Mouse (Mus musculus) MEL (cell line): Measurements from ENCODE around the gene Lancl3. TPM values are rescaled to one million over a fixed set of nuclear protein-coding genes. Genes with fewer than 3 reads are reported as not detected.

Experiments used
- DNase-seq: peaks from one replicate; pipeline ENCODE4 v3.0.0; 2011; ENCODE audit warnings: low read depth, low spot score
- H3K27ac ChIP-seq: 2 replicates; pipeline ENCODE4 v1.5.1; 2012; ENCODE audit warnings: low read depth, mild to moderate bottlenecking, control low read depth, low read length, moderate library complexity; ENCODE audit not compliant: control insufficient read depth
- H3K27me3 ChIP-seq, 2 experiments: fragments of 150-350 bp in 1 of 2; sonication (generic) in 1 of 2; 2 replicates each; pipeline ENCODE4 v1.6.1; 2012; ENCODE audit warnings: low read length in 2 of 2, mild to moderate bottlenecking in 2 of 2, improper control_type of control experiment in 1 of 2, moderate library complexity in 1 of 2; ENCODE audit not compliant: insufficient read depth in 2 of 2, control insufficient read depth in 1 of 2
- H3K36me3 ChIP-seq, 2 experiments: 2 replicates each; pipeline ENCODE4 v1.6.1; 2012 to 2014; ENCODE audit warnings: low read length in 2 of 2, improper control_type of control experiment in 1 of 2, inconsistent platforms in 1 of 2, mild to moderate bottlenecking in 1 of 2; ENCODE audit not compliant: insufficient read depth in 2 of 2, control insufficient read depth in 1 of 2
- H3K4me1 ChIP-seq, 2 experiments: fragments of 150-350 bp in 1 of 2; sonication (generic) in 1 of 2; 2 replicates each; pipeline ENCODE4 v1.6.1; 2012; ENCODE audit warnings: low read length in 2 of 2, improper control_type of control experiment in 1 of 2, mild to moderate bottlenecking in 1 of 2; ENCODE audit not compliant: insufficient read depth in 2 of 2, control insufficient read depth in 1 of 2
- H3K4me3 ChIP-seq, 2 experiments: fragments of 150-350 bp in 1 of 2; sonication (generic) in 1 of 2; 2 replicates each; pipeline ENCODE4 v1.5.1; 2012; ENCODE audit warnings: low read depth in 2 of 2, low read length in 2 of 2, mild to moderate bottlenecking in 2 of 2, moderate library complexity in 2 of 2, control low read depth in 1 of 2, improper control_type of control experiment in 1 of 2; ENCODE audit not compliant: control insufficient read depth in 1 of 2, insufficient read depth in 1 of 2
- H3K79me2 ChIP-seq: 2 replicates; pipeline ENCODE4 v1.6.1; 2012; ENCODE audit warnings: mild to moderate bottlenecking, low read length, moderate library complexity; ENCODE audit not compliant: control insufficient read depth, poor library complexity, insufficient read depth
- H3K9ac ChIP-seq: 2 replicates; pipeline ENCODE4 v1.6.1; 2012; ENCODE audit warnings: low read depth, mild to moderate bottlenecking, control low read depth, low read length, moderate library complexity; ENCODE audit not compliant: control insufficient read depth, poor library complexity, severe bottlenecking
- H3K9me3 ChIP-seq: fragments of 150-350 bp; sonication (generic); replicated peaks from 2 replicates; pipeline ENCODE4 v1.6.1; 2012; ENCODE audit warnings: mild to moderate bottlenecking, low read length, improper control_type of control experiment, moderate library complexity; ENCODE audit not compliant: insufficient read depth
- BHLHE40 ChIP-seq: IDR thresholded peaks from 2 replicates; pipeline ENCODE4 v1.6.1; 2012; ENCODE audit warnings: low read depth, mild to moderate bottlenecking, inconsistent platforms, low read length, improper control_type of control experiment, borderline replicate concordance
- CTCF ChIP-seq, 3 experiments: IDR thresholded peaks in 2 of 3; conservative IDR thresholded peaks in 1 of 3; 2 replicates each; pipeline ENCODE4 v1.5.1; 2011 to 2012; ENCODE audit warnings: low read length in 3 of 3, low read depth in 2 of 3, mild to moderate bottlenecking in 2 of 3, improper control_type of control experiment in 1 of 3, inconsistent platforms in 1 of 3, mixed read lengths in 1 of 3, moderate library complexity in 1 of 3; ENCODE audit not compliant: control insufficient read depth in 1 of 3, insufficient read depth in 1 of 3, poor library complexity in 1 of 3, severe bottlenecking in 1 of 3
- HCFC1 ChIP-seq: IDR thresholded peaks from 2 replicates; pipeline ENCODE4 v1.6.1; 2012; ENCODE audit warnings: low read depth, mild to moderate bottlenecking, inconsistent platforms, low read length, improper control_type of control experiment, moderate library complexity
- MXI1 ChIP-seq: IDR thresholded peaks from 2 replicates; pipeline ENCODE4 v1.6.1; 2011; ENCODE audit warnings: mild to moderate bottlenecking, low read depth, low read length, improper control_type of control experiment
- MYC ChIP-seq: IDR thresholded peaks from 2 replicates; pipeline ENCODE4 v1.6.1; 2011; ENCODE audit warnings: low read depth, mild to moderate bottlenecking, low read length, improper control_type of control experiment, moderate library complexity
- NELFE ChIP-seq: IDR thresholded peaks from 2 replicates; pipeline ENCODE4 v1.6.1; 2011; ENCODE audit warnings: low read depth, low read length, improper control_type of control experiment
- POLR2A ChIP-seq, 2 experiments: IDR thresholded peaks; 2 replicates each; pipeline ENCODE4 v1.6.1; 2011 to 2012; ENCODE audit warnings: low read length in 2 of 2, mild to moderate bottlenecking in 2 of 2, control low read depth in 1 of 2, improper control_type of control experiment in 1 of 2, low read depth in 1 of 2, moderate library complexity in 1 of 2; ENCODE audit not compliant: control insufficient read depth in 1 of 2, insufficient read depth in 1 of 2, poor library complexity in 1 of 2
- POLR2AphosphoS2 ChIP-seq: IDR thresholded peaks from 2 replicates; pipeline ENCODE4 v1.6.1; 2011; ENCODE audit warnings: low read length, improper control_type of control experiment
- POLR2AphosphoS5 ChIP-seq: IDR thresholded peaks from 2 replicates; pipeline ENCODE4 v1.6.1; 2012; ENCODE audit warnings: low read depth, borderline replicate concordance, mild to moderate bottlenecking, inconsistent platforms, low read length, moderate library complexity, mixed read lengths
- RAD21 ChIP-seq: IDR thresholded peaks from 2 replicates; pipeline ENCODE4 v1.6.1; 2011; ENCODE audit warnings: mild to moderate bottlenecking, low read depth, low read length, improper control_type of control experiment
- SIN3A ChIP-seq: IDR thresholded peaks from 2 replicates; pipeline ENCODE4 v1.6.1; 2012; ENCODE audit warnings: low read length, improper control_type of control experiment, inconsistent platforms
- SMC3 ChIP-seq: IDR thresholded peaks from 2 replicates; pipeline ENCODE4 v1.6.1; 2011; ENCODE audit warnings: low read depth, low read length, improper control_type of control experiment
- TBP ChIP-seq: IDR thresholded peaks from 2 replicates; pipeline ENCODE4 v1.8.0; 2011; ENCODE audit warnings: low read depth, low read length, improper control_type of control experiment
- TCF12 ChIP-seq: IDR thresholded peaks from 2 replicates; pipeline ENCODE4 v1.6.1; 2014; ENCODE audit warnings: low read depth, mild to moderate bottlenecking, inconsistent platforms, low read length, improper control_type of control experiment, moderate library complexity
- ZC3H11A ChIP-seq: IDR thresholded peaks from 2 replicates; pipeline ENCODE4 v1.6.1; 2012; ENCODE audit warnings: low read depth, mild to moderate bottlenecking, inconsistent platforms, low read length, improper control_type of control experiment
- ZMIZ1 ChIP-seq: IDR thresholded peaks from 2 replicates; pipeline ENCODE4 v1.6.1; 2012; ENCODE audit warnings: low read depth, mild to moderate bottlenecking, inconsistent platforms, low read length, improper control_type of control experiment, moderate library complexity
- polyA plus RNA-seq, 2 experiments: library from polyadenylated mRNA; stranded (reverse) in 1 of 2; unstranded in 1 of 2; fragments of >175 nt in 1 of 2; fragments of >200 nt in 1 of 2; gene quantifications; 2 replicates each; pipeline versions ENCODE4 v1.2.1 to v1.2.4; 2012; ENCODE audit warnings: low replicate concordance in 2 of 2, low read depth in 1 of 2; ENCODE audit not compliant: insufficient read length in 2 of 2, insufficient read depth in 1 of 2, missing spikeins in 1 of 2
- total RNA-seq: library from RNA; depleted of rRNA; stranded (reverse); fragments of 300-350 nt; gene quantifications from 2 replicates; pipeline ENCODE4 v1.2.3, GENCODE M21; 2012

Lancl3 gene
- total and polyA plus RNA-seq, 3 experiments: 0.03 TPM; not detected in 2

DNA sequence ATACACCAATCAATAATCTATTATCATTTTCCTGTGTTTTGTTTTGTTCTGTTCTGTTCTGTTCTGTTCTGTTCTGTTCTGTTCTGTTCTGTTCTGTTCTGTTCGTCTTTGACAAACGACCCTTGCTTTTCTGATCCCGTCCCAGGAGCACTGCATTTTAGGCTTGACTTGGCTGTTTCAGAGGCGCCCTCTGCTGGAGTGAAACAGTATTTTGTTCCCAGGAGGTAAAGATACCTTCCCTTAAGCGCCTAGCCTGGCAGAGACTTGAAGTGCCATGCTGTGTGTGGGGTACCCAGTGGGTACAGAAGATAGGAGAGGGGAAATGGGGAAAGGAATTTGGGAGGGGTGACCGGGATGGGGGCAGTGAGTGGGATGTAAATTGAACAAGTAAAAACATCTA, 21.5 kb downstream of the Lancl3 start:
- H3K27ac ChIP-seq: no peak overlapping the region
- peak; percentile 36 for TF ChIP-seq RAD21
- peak; percentile 60 to 72 (median 65) for TF ChIP-seq CTCF (IDR thresholded peaks at IDR 0.05 in 2 of 3, conservative IDR thresholded peaks at IDR 0.05 in 1 of 3; ENCODE audit: control insufficient read depth in 1 of 3, insufficient read depth in 1 of 3, low read depth in 2 of 3, low read length in 3 of 3, poor library complexity in 1 of 3, severe bottlenecking in 1 of 3)
- TF ChIP-seq SIN3A: no peak
- peak; percentile 67 for TF ChIP-seq SMC3
- no peak for TF ChIP-seq MYC
- peaks cover 0 to 3% of the 10 kb centered on the region in 2 experiments; a peak in 1 of 4 replicates for H3K36me3 ChIP-seq
- H3K9me3 ChIP-seq: no peaks in the 10 kb centered on the region
- no peaks in the 10 kb centered on the region for H3K79me2 ChIP-seq
- peak; percentile 80 for DNase-seq
- H3K9ac ChIP-seq: no peak overlapping the region
- H3K4me1 ChIP-seq: peaks cover 0 to 3% of the 10 kb centered on the region in 2 experiments; a peak in 2 of 4 replicates
- no peaks in the 10 kb centered on the region for H3K27me3 ChIP-seq
- H3K4me3 ChIP-seq: no peak overlapping the region

DNA sequence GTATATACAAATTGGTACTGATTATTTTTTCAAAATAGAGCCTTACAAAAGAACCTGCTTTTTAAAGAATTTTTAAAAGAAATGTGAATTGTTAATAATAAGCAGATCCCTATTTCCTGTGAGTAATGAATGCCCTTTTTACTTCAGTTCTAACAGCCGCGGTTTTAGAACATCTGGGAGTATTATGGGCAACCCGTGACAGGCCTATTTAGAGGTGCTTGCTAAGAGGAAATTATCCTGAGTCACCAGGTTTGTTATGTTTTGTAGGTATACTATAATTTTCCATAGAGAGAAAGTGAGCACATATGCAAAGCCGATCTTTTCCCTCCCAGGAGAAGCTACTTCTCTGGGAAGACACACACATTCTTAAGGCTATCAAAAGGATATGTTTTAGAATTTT, 22.0 kb downstream of the Lancl3 start:
- Histone ChIP-seq H3K4me3 (no peak overlapping the region), H3K9me3 (no peaks in the 10 kb centered on the region), H3K27ac (no peak overlapping the region), H3K9ac (no peak overlapping the region), H3K79me2 (no peaks in the 10 kb centered on the region), H3K27me3 (no peaks in the 10 kb centered on the region), H3K36me3 (peaks cover 0 to 3% of the 10 kb centered on the region in 2 experiments; a peak in 1 of 4 replicates), H3K4me1 (peaks cover 0 to 3% of the 10 kb centered on the region in 2 experiments; a peak in 2 of 4 replicates)
- DNase-seq: peak; percentile 37
- TF ChIP-seq HCFC1 (no peak), NELFE (no peak), POLR2AphosphoS5 (no peak), TBP (no peak), TCF12 (no peak), ZMIZ1 (no peak), MXI1 (no peak), RAD21 (no peak), BHLHE40 (no peak), ZC3H11A (no peak), POLR2AphosphoS2 (no peak), POLR2A (IDR thresholded peaks at IDR 0.05; ENCODE audit: control insufficient read depth in 1 of 2, insufficient read depth in 1 of 2, low read depth in 1 of 2, low read length in 2 of 2, poor library complexity in 1 of 2) (no peak)
